Mouse (Mus musculus) skeletal muscle tissue, adult 2 months (tissue): ENCODE results near the gene Ttc30a2.

Experiments
- DNase-seq: peaks from one replicate; pipeline ENCODE4 v3.0.0-alpha.2; 2012; ENCODE audit warnings: low read depth, low spot score

Gene Ttc30a2

GRCm38 (mm10) chr2:75977752-75978368 is at the start of gene Ttc30a2:
Gene Ttc30a2 (minus strand): TSS chr2:75978170.
- peak; percentile 34 for DNase-seq

- no peak for DNase-seq
Measured at GRCm38 (mm10) chr2:76016890-76017289, 38.9 kb upstream of the Ttc30a2 start.

- no peak for DNase-seq
Measured at GRCm38 (mm10) chr2:76016136-76016535, 38.2 kb upstream of the Ttc30a2 start.

- DNase-seq, result no peak
Measured at GRCm38 (mm10) chr2:76015460-76015859, 37.5 kb upstream of the Ttc30a2 start.

GRCm38 (mm10) chr2:76014659-76015058 is 36.7 kb upstream of the Ttc30a2 start:
- DNase-seq, result no peak

- DNase-seq, result no peak
Measured at GRCm38 (mm10) chr2:76006194-76006593, 28.2 kb upstream of the Ttc30a2 start.

GRCm38 (mm10) chr2:76002899-76003298 is 24.9 kb upstream of the Ttc30a2 start:
- no peak for DNase-seq

GRCm38 (mm10) chr2:76001392-76001791 is 23.4 kb upstream of the Ttc30a2 start:
- DNase-seq, result peak; percentile 31

GRCm38 (mm10) chr2:75999636-76000035 is 21.7 kb upstream of the Ttc30a2 start:
- peak; percentile 3 for DNase-seq

- no peak for DNase-seq
Measured at GRCm38 (mm10) chr2:75998692-75999091, 20.7 kb upstream of the Ttc30a2 start.

- no peak for DNase-seq
Measured at GRCm38 (mm10) chr2:75997726-75998125, 19.8 kb upstream of the Ttc30a2 start.

- no peak for DNase-seq
Measured at GRCm38 (mm10) chr2:75994841-75995240, 16.9 kb upstream of the Ttc30a2 start.

GRCm38 (mm10) chr2:75991581-75992205 is 13.7 kb upstream of the Ttc30a2 start:
- DNase-seq, result no peak

- DNase-seq, result peak; percentile 5
Measured at GRCm38 (mm10) chr2:75990885-75991539, 13.0 kb upstream of the Ttc30a2 start.

GRCm38 (mm10) chr2:75989694-75990093 is 11.7 kb upstream of the Ttc30a2 start:
- DNase-seq, result no peak

- no peak for DNase-seq
Measured at GRCm38 (mm10) chr2:75988779-75989363, 10.9 kb upstream of the Ttc30a2 start.

- DNase-seq, result no peak
Measured at GRCm38 (mm10) chr2:75988378-75988777, 10.4 kb upstream of the Ttc30a2 start.

GRCm38 (mm10) chr2:75987739-75988138 is 9.8 kb upstream of the Ttc30a2 start:
- no peak for DNase-seq

- peak; percentile 36 for DNase-seq
Measured at GRCm38 (mm10) chr2:75985124-75985523, 7.2 kb upstream of the Ttc30a2 start.

GRCm38 (mm10) chr2:75983847-75984246 is 5.9 kb upstream of the Ttc30a2 start:
- no peak for DNase-seq

- no peak for DNase-seq
Measured at GRCm38 (mm10) chr2:75983091-75983490, 5.1 kb upstream of the Ttc30a2 start.

- no peak for DNase-seq
Measured at GRCm38 (mm10) chr2:75982626-75983025, 4.7 kb upstream of the Ttc30a2 start.
